Mouse (Mus musculus) embryonic facial prominence, embryonic 15.5 days (tissue): ENCODE measurements at regions not wholly inside any gene's neighbourhood (a gene's known extent, or its start where the extent isn't known, plus 50 kb on each side); places are given as distances from the start of the nearest gene placed in this dataset.

Experiments
- ATAC-seq: fragments of 200-750 bp; cut with Nextera tagmentation; 2 replicates; pipeline ENCODE4 v1.8.0; 2017; ENCODE audit warnings: low read depth, moderate TSS enrichment; ENCODE audit not compliant: insufficient number of reproducible peaks, low FRiP score, low TSS enrichment
- H3K27ac ChIP-seq: fragments of 300-500 bp; sonication (generic); replicated peaks from 2 replicates; pipeline ENCODE4 v1.5.1; 2015; ENCODE audit warnings: mild to moderate bottlenecking, inconsistent platforms
- H3K27me3 ChIP-seq: fragments of 300-500 bp; sonication (generic); 2 replicates; pipeline ENCODE4 v1.6.1; 2015; ENCODE audit warnings: inconsistent platforms
- H3K36me3 ChIP-seq: fragments of 300-500 bp; sonication (generic); 2 replicates; pipeline ENCODE4 v1.6.1; 2015; ENCODE audit warnings: mild to moderate bottlenecking, inconsistent platforms
- H3K4me1 ChIP-seq: fragments of 300-500 bp; sonication (generic); 2 replicates; pipeline ENCODE4 v1.6.1; 2015; ENCODE audit warnings: inconsistent platforms
- H3K4me2 ChIP-seq: fragments of 300-500 bp; sonication (generic); replicated peaks from 2 replicates; pipeline ENCODE4 v1.6.1; 2015; ENCODE audit warnings: mild to moderate bottlenecking, inconsistent platforms
- H3K4me3 ChIP-seq: fragments of 300-500 bp; sonication (generic); replicated peaks from 2 replicates; pipeline ENCODE4 v1.5.1; 2015; ENCODE audit warnings: mild to moderate bottlenecking, inconsistent platforms
- H3K9ac ChIP-seq: fragments of 300-500 bp; sonication (generic); 2 replicates; pipeline ENCODE4 v1.6.1; 2015; ENCODE audit warnings: inconsistent platforms
- H3K9me3 ChIP-seq: fragments of 300-500 bp; sonication (generic); replicated peaks from 2 replicates; pipeline ENCODE4 v1.6.1; 2016; ENCODE audit warnings: inconsistent platforms
- WGBS: fragments of 180-500 bp; shearing (Covaris S2); methylation state at CpG from one replicate; pipeline ENCODE4 v1.1.7; 2015; 5-methylcytosine and 5-hydroxymethylcytosine counted together

DNA sequence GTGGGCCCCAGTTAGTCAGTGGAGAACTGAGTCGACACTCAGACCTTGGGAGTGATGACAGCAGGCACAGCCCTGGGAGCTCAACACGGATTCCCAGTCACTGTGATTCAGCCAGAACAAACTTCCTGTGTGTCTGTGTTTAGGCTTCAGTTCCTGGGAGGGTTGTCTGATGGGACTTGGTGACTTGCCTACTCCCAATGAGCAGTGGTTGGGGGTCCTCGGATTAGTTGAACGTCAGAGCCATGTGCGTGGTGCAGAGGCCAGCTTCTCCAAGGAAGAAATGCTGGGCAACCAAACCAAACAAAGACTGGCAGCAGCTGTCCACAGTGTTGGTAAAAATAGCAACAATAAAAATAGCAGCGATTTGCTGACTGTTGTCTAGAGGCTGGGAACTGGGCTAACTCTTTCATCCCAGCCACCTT is 152.7 kb downstream of the Zfp706 start:
- no peak overlapping the region for H3K27ac ChIP-seq
- no peak for ATAC-seq
- H3K9ac ChIP-seq: no peak overlapping the region
- WGBS: 38% methylated on average over 6 of the region's 6 CpGs
- no peak overlapping the region for H3K4me2 ChIP-seq
- no peaks in the 10 kb centered on the region for H3K9me3 ChIP-seq
- peaks cover 12% of the 10 kb centered on the region for H3K4me1 ChIP-seq
- no peaks in the 10 kb centered on the region for H3K27me3 ChIP-seq
- H3K36me3 ChIP-seq: no peaks in the 10 kb centered on the region
- no peak overlapping the region for H3K4me3 ChIP-seq

DNA sequence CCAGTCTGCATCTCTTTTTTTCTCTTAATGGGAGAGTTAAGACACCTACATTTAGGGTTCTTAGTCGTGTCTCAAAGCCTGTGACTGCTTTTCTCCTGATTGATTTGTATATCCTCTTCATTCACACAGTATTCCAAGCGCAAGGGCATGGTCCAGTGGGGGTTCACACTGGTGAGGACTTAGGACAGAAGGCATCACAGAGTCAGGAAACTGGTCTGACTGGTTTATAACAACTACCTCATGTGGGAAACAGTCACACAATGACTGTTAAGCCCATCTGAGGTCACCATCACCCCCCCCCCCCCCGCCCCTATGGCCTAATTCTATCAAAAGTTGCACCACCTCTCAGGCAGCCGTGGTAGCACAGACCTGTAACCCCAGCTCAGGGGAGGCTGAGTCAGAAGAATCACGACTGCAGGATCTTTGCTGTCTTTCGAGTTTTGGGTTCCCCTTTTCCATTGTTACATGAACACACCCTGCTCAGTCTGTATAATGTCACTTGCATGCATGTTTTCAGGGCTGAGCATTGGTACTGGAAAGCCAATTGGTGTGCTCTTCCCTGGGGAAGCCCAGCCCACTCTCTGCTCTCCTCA is 155.2 kb downstream of the Zfp706 start:
- Histone ChIP-seq H3K9me3 (no peaks in the 10 kb centered on the region), H3K27ac (no peak overlapping the region), H3K4me3 (no peak overlapping the region), H3K9ac (no peak overlapping the region), H3K36me3 (no peaks in the 10 kb centered on the region), H3K4me1 (peaks cover 14% of the 10 kb centered on the region), H3K4me2 (no peak overlapping the region), H3K27me3 (no peaks in the 10 kb centered on the region)
- 58% methylated on average over 6 of the region's 6 CpGs for WGBS
- no peak for ATAC-seq

DNA sequence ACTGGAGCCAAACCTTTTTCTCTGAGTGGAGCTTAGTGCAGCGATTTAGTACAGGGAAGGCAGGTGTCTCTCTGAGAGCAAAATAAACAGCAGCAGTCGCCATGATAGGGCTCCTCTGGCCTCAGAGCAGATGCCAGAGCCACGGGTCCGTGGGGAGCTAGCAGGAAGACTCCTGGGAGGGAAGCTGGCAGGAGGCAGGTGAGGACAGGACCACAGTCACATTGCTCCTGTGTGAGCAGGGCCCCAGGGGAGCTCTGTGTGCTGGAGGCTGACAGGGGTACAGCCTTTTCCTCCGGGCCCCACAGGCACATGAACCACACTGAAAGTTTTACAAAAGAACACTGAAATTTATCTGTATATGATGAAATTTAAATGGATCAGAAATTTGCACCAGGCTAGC is 159.3 kb downstream of the Zfp706 start:
- WGBS: 41% methylated on average over 5 of the region's 5 CpGs
- H3K9me3 ChIP-seq: no peaks in the 10 kb centered on the region

DNA sequence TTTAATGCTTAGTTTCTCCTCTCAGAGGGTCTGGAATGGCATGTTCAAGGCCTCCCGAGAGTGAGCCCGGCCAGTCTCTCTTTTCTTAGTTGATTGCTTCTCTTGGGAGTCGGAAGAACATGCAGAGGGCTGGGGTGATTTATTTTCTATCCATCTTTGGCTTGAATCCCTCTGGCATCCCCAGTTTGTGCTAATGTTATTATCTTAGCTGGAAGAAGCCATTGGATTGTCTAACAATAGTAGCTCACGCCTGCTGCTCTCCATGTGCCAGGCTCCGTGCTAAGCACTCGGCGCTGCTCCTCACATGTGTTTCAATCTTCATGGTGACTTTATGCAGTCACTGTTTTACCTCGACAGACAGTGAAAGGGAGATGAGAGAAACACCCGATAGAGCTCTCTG is 160.8 kb downstream of the Zfp706 start:
- 54% methylated on average over 9 of the region's 9 CpGs for WGBS
- H3K27ac ChIP-seq: peak overlapping the region; percentile 51; the same call in 1 of the 2 replicates
- no peaks in the 10 kb centered on the region for H3K27me3 ChIP-seq
- no peak overlapping the region for H3K4me3 ChIP-seq
- no peak overlapping the region for H3K9ac ChIP-seq
- H3K9me3 ChIP-seq: no peaks in the 10 kb centered on the region
- H3K4me1 ChIP-seq: peaks cover 39% of the 10 kb centered on the region
- no peak overlapping the region for H3K4me2 ChIP-seq
- H3K36me3 ChIP-seq: no peaks in the 10 kb centered on the region
- ATAC-seq: no peak

More for the DNA sequence above, 159.3 kb downstream of the Zfp706 start:
- H3K9ac ChIP-seq: no peak overlapping the region
- H3K27me3 ChIP-seq: no peaks in the 10 kb centered on the region
- H3K27ac ChIP-seq: no peak overlapping the region
- peaks cover 26% of the 10 kb centered on the region for H3K4me1 ChIP-seq
- no peak for ATAC-seq
- H3K36me3 ChIP-seq: no peaks in the 10 kb centered on the region
- H3K4me3 ChIP-seq: no peak overlapping the region
- no peak overlapping the region for H3K4me2 ChIP-seq
